Mouse (Mus musculus) heart, embryonic 14.5 days (tissue): ENCODE results near the gene Fastkd5. TPM values are rescaled to one million over a fixed set of nuclear protein-coding genes. Genes with fewer than 3 reads are reported as not detected.
"Not testable (repeated sequence)": the region's sequence is repeated elsewhere in the genome, so short reads cannot be mapped to it uniquely, and the experiment has no call there.

ENCODE experiments used
- ATAC-seq: fragments of 200-750 bp; cut with Nextera tagmentation; 2 replicates; pipeline ENCODE4 v1.8.0; 2017; ENCODE audit warnings: low read depth, moderate TSS enrichment; ENCODE audit not compliant: insufficient number of reproducible peaks, insufficient read depth, low FRiP score
- H3K27ac ChIP-seq, 2 experiments: fragments of 200-500 bp in 1 of 2; fragments of 300-500 bp in 1 of 2; sonication (generic) in 1 of 2; replicated peaks in 1 of 2; 2 replicates each; pipeline ENCODE4 v1.5.1; 2012 to 2014; ENCODE audit warnings: low read depth in 2 of 2, low read length in 2 of 2, control low read depth in 1 of 2, mild to moderate bottlenecking in 1 of 2, mixed read lengths in 1 of 2; ENCODE audit not compliant: control insufficient read depth in 1 of 2, insufficient read depth in 1 of 2
- H3K27me3 ChIP-seq: fragments of 300-500 bp; sonication (generic); 2 replicates; pipeline ENCODE4 v1.6.1; 2014; ENCODE audit warnings: mild to moderate bottlenecking, low read length, control low read depth; ENCODE audit not compliant: control insufficient read depth, insufficient read depth
- H3K36me3 ChIP-seq: fragments of 300-500 bp; sonication (generic); 2 replicates; pipeline ENCODE4 v1.6.1; 2014; ENCODE audit warnings: mild to moderate bottlenecking, control low read depth, low read length, mixed read lengths; ENCODE audit not compliant: control insufficient read depth, insufficient read depth
- H3K4me1 ChIP-seq, 2 experiments: fragments of 200-500 bp in 1 of 2; fragments of 300-500 bp in 1 of 2; sonication (generic) in 1 of 2; 2 replicates each; pipeline ENCODE4 v1.6.1; 2012 to 2014; ENCODE audit warnings: low read length in 2 of 2, control low read depth in 1 of 2, mixed read lengths in 1 of 2; ENCODE audit not compliant: control insufficient read depth in 2 of 2, insufficient read depth in 2 of 2
- H3K4me2 ChIP-seq: fragments of 300-500 bp; sonication (generic); 2 replicates; pipeline ENCODE4 v1.6.1; 2014; ENCODE audit warnings: mild to moderate bottlenecking, low read length
- H3K4me3 ChIP-seq, 2 experiments: fragments of 200-500 bp in 1 of 2; fragments of 300-500 bp in 1 of 2; sonication (generic) in 1 of 2; 2 replicates each; pipeline ENCODE4 v1.5.1; 2012 to 2014; ENCODE audit warnings: low read length in 2 of 2, mild to moderate bottlenecking in 2 of 2, control low read depth in 1 of 2, low read depth in 1 of 2, moderate library complexity in 1 of 2; ENCODE audit not compliant: control insufficient read depth in 1 of 2, insufficient read depth in 1 of 2
- H3K9ac ChIP-seq: fragments of 300-500 bp; sonication (generic); 2 replicates; pipeline ENCODE4 v1.6.1; 2014; ENCODE audit warnings: mild to moderate bottlenecking, low read length
- H3K9me3 ChIP-seq: fragments of 300-500 bp; sonication (generic); 2 replicates; pipeline ENCODE4 v1.6.1; 2016; ENCODE audit warnings: low read length, control low read depth; ENCODE audit not compliant: control insufficient read depth
- WGBS: fragments of 180-500 bp; shearing (Covaris S2); extraction: QIAGEN DNeasy Blood & Tissue Kit; methylation state at CpG from one replicate; pipeline ENCODE4 v1.1.7; 2014; 5-methylcytosine and 5-hydroxymethylcytosine counted together
- polyA plus RNA-seq: library from polyadenylated mRNA; unstranded; fragments of >200 nt; fragmentation: Nextera tagmentation; extraction: Ambion mirVana; gene quantifications from 2 replicates; pipeline ENCODE4 v1.2.1, GENCODE M21; 2014

The Fastkd5 gene
- polyA plus RNA-seq, 1 experiment from 2014 or later = 14.9 TPM

DNA sequence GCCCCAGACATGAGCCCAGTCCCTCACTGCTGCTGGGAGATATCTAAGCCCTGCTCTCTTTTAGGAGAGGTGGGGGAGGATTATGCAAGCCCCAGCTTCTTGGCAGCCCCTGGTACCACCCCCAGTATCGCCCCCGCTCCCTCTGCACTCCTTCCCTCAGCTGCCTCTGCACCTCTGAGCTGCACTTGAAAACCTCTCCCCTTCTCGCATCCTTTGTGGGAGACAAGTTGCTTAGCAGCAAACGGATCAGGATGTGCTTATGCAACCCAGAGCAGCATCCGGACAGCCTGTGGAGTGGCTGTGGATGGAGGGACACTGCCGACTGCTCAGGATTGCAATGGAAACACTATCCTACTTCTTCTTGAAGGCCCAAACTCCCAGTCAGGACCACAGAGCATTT lies 27.7 kb upstream of the Fastkd5 start:
- ATAC-seq = no peak
- H3K4me1 ChIP-seq = no peaks in the 10 kb centered on the region
- H3K9me3 ChIP-seq = no peaks in the 10 kb centered on the region
- H3K36me3 ChIP-seq = peaks cover 93% of the 10 kb centered on the region
- H3K9ac ChIP-seq = no peak overlapping the region
- no peaks in the 10 kb centered on the region for H3K27me3 ChIP-seq
- H3K4me3 ChIP-seq = no peak overlapping the region
- no peak overlapping the region for H3K27ac ChIP-seq
- H3K4me2 ChIP-seq = no peak overlapping the region
- 80% methylated on average over 6 of the region's 6 CpGs for WGBS

DNA sequence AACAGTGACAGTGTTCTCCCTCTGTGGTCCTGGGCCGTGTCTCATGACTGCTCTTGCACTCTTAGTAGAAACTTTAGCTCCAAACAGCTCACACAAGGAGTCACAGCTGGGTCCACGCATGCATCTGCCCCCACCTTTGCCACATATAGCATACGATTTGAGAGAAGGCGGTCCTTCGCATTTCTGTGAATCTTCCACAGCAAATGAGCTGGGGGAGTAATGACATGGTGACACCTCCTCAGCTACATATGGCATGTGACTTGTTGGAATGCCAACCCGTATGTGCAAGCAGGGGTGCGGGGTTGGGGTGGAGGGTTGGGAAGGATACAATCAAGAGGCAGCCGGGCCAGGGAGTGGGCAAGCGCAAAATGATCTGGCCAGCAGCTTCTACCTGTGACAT lies 26.7 kb upstream of the Fastkd5 start:
- H3K4me3 ChIP-seq = no peak overlapping the region
- no peak overlapping the region for H3K27ac ChIP-seq
- H3K4me2 ChIP-seq = no peak overlapping the region
- H3K27me3 ChIP-seq = no peaks in the 10 kb centered on the region
- H3K9me3 ChIP-seq = no peaks in the 10 kb centered on the region
- no peak overlapping the region for H3K9ac ChIP-seq
- WGBS = 88% methylated on average over 9 of the region's 9 CpGs
- H3K36me3 ChIP-seq = peaks cover 91% of the 10 kb centered on the region
- H3K4me1 ChIP-seq = no peaks in the 10 kb centered on the region
- ATAC-seq = no peak

DNA sequence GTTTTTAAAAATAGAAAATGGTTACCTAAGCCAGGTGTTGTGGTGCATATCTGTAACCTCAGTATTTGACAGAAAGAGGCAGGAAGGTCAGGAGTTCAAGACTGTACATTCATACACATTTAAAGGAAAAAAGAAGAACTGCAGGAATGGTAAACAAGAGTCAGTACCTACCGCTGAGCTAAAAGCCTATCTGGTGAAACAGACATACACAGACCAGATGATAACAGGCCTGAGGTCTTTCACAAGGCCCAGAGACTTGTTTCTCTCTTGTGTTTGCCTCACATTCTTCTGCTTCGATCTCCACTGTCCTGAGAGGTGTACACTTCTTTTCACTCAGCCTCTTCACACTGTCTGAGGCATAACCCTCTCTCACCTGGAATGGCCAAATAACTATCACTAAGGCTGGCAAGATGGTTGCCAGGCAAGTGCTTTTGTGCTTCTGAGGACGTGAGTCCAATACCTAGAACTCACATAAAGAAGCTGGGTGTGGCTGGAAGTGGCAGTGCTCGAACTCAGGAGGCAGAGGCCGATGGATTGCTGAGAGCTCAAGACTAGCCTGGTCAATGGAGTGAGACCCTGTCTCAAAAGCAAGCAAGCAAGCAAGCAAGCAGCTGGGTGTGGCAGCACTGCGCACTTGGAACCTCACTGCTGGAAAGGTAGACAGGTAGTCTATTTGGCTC lies 26.0 kb upstream of the Fastkd5 start:
- no peak overlapping the region for H3K9ac ChIP-seq
- ATAC-seq = no peak
- H3K4me3 ChIP-seq = no peak overlapping the region
- H3K27me3 ChIP-seq = no peaks in the 10 kb centered on the region
- no peaks in the 10 kb centered on the region for H3K4me1 ChIP-seq
- H3K27ac ChIP-seq = no peak overlapping the region
- H3K36me3 ChIP-seq = peaks cover 87% of the 10 kb centered on the region
- H3K4me2 ChIP-seq = no peak overlapping the region
- WGBS = 88% methylated on average over 6 of the region's 6 CpGs
- H3K9me3 ChIP-seq = no peaks in the 10 kb centered on the region

DNA sequence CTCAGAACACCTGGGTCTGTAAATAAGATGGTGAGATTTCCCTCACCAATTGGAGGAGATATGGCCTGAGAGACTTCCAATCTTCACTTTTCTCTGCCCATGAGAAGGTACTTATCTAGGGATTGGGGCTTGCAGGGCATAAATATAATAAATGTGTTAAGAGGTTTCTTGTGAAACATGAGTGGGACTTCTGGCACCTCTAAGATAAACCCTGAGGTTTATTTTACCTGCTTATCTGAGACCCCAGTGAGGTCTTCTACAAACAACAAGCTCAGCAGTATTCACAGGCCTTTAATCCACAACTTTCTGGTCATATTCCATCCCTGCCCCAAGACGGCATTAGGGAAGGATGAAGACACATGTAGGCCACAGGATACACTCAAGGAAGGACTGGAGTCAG lies 23.9 kb upstream of the Fastkd5 start:
- no peak for ATAC-seq
- peaks cover 76% of the 10 kb centered on the region for H3K36me3 ChIP-seq
- H3K4me1 ChIP-seq = no peaks in the 10 kb centered on the region
- H3K4me2 ChIP-seq = no peak overlapping the region
- WGBS = 67% methylated on average over 1 of the region's 1 CpGs
- no peaks in the 10 kb centered on the region for H3K9me3 ChIP-seq
- no peaks in the 10 kb centered on the region for H3K27me3 ChIP-seq
- no peak overlapping the region for H3K4me3 ChIP-seq
- H3K9ac ChIP-seq = no peak overlapping the region
- H3K27ac ChIP-seq = no peak overlapping the region

DNA sequence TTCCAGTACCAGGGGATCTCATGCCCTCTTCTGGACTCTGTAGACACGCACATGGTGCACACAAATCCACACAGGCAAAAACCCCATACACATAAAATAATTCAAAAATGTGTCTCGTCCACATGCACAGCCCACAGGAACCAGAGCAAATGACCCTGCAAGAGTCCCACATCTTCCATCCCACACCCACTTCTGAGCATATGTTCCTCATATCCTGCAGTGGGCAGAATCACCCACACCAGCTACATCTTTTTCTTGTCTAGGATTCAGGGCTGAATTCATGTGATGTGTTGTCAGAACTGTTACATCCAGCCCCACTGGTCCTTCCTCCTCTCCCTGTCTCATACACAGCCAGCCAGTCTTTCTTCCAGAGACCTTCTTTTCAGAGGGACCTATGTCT lies 23.5 kb upstream of the Fastkd5 start:
- no peak overlapping the region for H3K9ac ChIP-seq
- ATAC-seq = no peak
- 86% methylated on average over 2 of the region's 2 CpGs for WGBS
- H3K4me3 ChIP-seq = no peak overlapping the region
- no peak overlapping the region for H3K27ac ChIP-seq
- H3K36me3 ChIP-seq = peaks cover 72% of the 10 kb centered on the region
- no peaks in the 10 kb centered on the region for H3K9me3 ChIP-seq
- no peak overlapping the region for H3K4me2 ChIP-seq
- no peaks in the 10 kb centered on the region for H3K4me1 ChIP-seq
- H3K27me3 ChIP-seq = no peaks in the 10 kb centered on the region

DNA sequence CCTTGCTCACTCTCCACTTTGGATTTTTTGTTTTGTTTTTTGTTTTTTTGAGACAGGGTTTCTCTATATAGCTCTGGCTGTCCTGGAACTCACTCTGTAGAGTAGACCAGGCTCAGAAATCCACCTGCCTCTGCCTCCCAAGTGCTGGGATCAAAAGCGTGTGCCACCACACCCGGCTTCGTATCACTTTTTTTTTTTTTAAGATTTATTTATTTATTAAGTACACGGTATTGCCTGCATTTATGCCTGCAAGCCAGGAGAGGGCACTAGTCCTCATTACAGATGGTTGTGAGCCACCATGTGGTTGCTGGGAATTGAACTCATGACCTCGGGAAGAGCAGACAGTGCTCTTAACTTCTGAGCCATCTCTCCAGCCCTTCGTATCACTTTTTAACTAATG lies 19.2 kb upstream of the Fastkd5 start:
- H3K4me1 ChIP-seq, H3K27ac ChIP-seq, ATAC-seq, H3K27me3 ChIP-seq, H3K4me2 ChIP-seq, H3K9me3 ChIP-seq, H3K9ac ChIP-seq, H3K4me3 ChIP-seq: not testable (repeated sequence)
- H3K36me3 ChIP-seq = peaks cover 30% of the 10 kb centered on the region
- 78% methylated on average over 6 of the region's 6 CpGs for WGBS

DNA sequence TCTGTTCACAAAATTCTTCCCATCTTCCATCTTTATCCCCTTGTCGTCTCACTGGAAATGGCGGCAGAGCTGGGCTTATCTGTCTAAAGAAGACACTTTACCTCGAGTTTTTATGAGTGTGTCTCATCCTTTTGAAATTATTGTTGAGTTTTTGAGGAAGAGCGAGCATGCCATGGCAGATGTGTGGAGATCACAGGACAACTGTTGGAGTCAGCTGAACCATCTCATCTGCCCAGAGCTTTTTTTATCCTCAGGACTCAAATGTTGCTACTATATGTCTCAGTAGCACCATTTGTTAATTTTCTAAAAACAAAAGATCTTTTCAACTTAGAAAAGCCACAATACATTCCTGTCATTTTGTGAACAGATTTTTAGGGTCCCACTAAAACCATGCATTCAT lies 15.4 kb upstream of the Fastkd5 start:
- no peak overlapping the region for H3K4me3 ChIP-seq
- WGBS = 72% methylated on average over 4 of the region's 4 CpGs

More for the DNA sequence above, 15.4 kb upstream of the Fastkd5 start:
- peaks cover 4% of the 10 kb centered on the region; the same call in 1 of the 2 replicates for H3K27me3 ChIP-seq
- H3K4me2 ChIP-seq = no peak overlapping the region
- peaks cover 3 to 4% of the 10 kb centered on the region in 2 experiments; a peak in 2 of 4 replicates for H3K4me1 ChIP-seq
- no peak overlapping the region for H3K9ac ChIP-seq
- peaks cover 5% of the 10 kb centered on the region; the same call in 1 of the 2 replicates for H3K36me3 ChIP-seq
- no peaks in the 10 kb centered on the region for H3K9me3 ChIP-seq
- H3K27ac ChIP-seq = no peak overlapping the region
- no peak for ATAC-seq
